Mouse (Mus musculus): ENCODE results near the gene Fads2.

The Fads2 gene

GRCm38 (mm10) chr19:10040866-10041387 lies 60.6 kb downstream of the Fads2 start:
- DNase-seq, result peak; percentile 83

GRCm38 (mm10) chr19:10039615-10040014 lies 61.9 kb downstream of the Fads2 start:
- DNase-seq, result peak; percentile 56

GRCm38 (mm10) chr19:10038910-10039309 lies 62.6 kb downstream of the Fads2 start:
- peak; percentile 62 for DNase-seq

- no peak for DNase-seq
These were observed 63.2 kb downstream of the Fads2 start for GRCm38 (mm10) chr19:10038364-10038763.

GRCm38 (mm10) chr19:10037534-10037933 lies 64.0 kb downstream of the Fads2 start:
- DNase-seq, result no peak

- DNase-seq, result peak; percentile 57
These were observed 66.6 kb downstream of the Fads2 start for GRCm38 (mm10) chr19:10034785-10035447.

GRCm38 (mm10) chr19:10034356-10034755 lies 67.2 kb downstream of the Fads2 start:
- no peak for DNase-seq

GRCm38 (mm10) chr19:10033211-10033973 lies 68.2 kb downstream of the Fads2 start:
- DNase-seq, result peak; percentile 63

GRCm38 (mm10) chr19:10029746-10030145 lies 71.8 kb downstream of the Fads2 start:
- no peak for DNase-seq

- DNase-seq, result no peak
These were observed 76.2 kb downstream of the Fads2 start for GRCm38 (mm10) chr19:10025169-10025875.

GRCm38 (mm10) chr19:10023304-10023758 lies 78.2 kb downstream of the Fads2 start:
- no peak for DNase-seq

- no peak for DNase-seq
These were observed 78.9 kb downstream of the Fads2 start for GRCm38 (mm10) chr19:10022414-10023303.

GRCm38 (mm10) chr19:10021981-10022380 lies 79.6 kb downstream of the Fads2 start:
- DNase-seq, result no peak

GRCm38 (mm10) chr19:10019214-10019760 lies 82.3 kb downstream of the Fads2 start:
- DNase-seq, result no peak

- DNase-seq, result no peak
These were observed 83.1 kb downstream of the Fads2 start for GRCm38 (mm10) chr19:10018527-10018818.

GRCm38 (mm10) chr19:10017637-10018526 lies 83.7 kb downstream of the Fads2 start:
- peak; percentile 77 for DNase-seq

GRCm38 (mm10) chr19:10016151-10016550 lies 85.4 kb downstream of the Fads2 start:
- DNase-seq, result no peak

- no peak for DNase-seq
These were observed 86.1 kb downstream of the Fads2 start for GRCm38 (mm10) chr19:10015442-10015841.

GRCm38 (mm10) chr19:10014824-10015223 lies 86.7 kb downstream of the Fads2 start:
- DNase-seq, result no peak

GRCm38 (mm10) chr19:10013913-10014312 lies 87.6 kb downstream of the Fads2 start:
- DNase-seq, result no peak

- no peak for DNase-seq
These were observed 88.2 kb downstream of the Fads2 start for GRCm38 (mm10) chr19:10013348-10013747.
